Mouse (Mus musculus) liver, embryonic 12.5 days (tissue): ENCODE measurements around the gene Myod1. TPM values are rescaled to one million over a fixed set of nuclear protein-coding genes. Genes with fewer than 3 reads are reported as not detected.

Experiments
- ATAC-seq: fragments of 200-750 bp; cut with Nextera tagmentation; 2 replicates; pipeline ENCODE4 v1.8.0; 2017; ENCODE audit warnings: moderate number of reproducible peaks, mild to moderate bottlenecking, moderate library complexity
- H3K27ac ChIP-seq: fragments of 300-500 bp; sonication (generic); 2 replicates; pipeline ENCODE4 v1.5.1; 2016; ENCODE audit warnings: mild to moderate bottlenecking
- H3K27me3 ChIP-seq: fragments of 300-500 bp; sonication (generic); replicated peaks from 2 replicates; pipeline ENCODE4 v1.6.1; 2016; ENCODE audit warnings: mild to moderate bottlenecking, moderate library complexity
- H3K36me3 ChIP-seq: fragments of 300-500 bp; sonication (generic); 2 replicates; pipeline ENCODE4 v1.6.1; 2016; ENCODE audit warnings: mild to moderate bottlenecking, moderate library complexity
- H3K4me1 ChIP-seq: fragments of 300-500 bp; sonication (generic); 2 replicates; pipeline ENCODE4 v1.6.1; 2016
- H3K4me2 ChIP-seq: fragments of 300-500 bp; sonication (generic); 2 replicates; pipeline ENCODE4 v1.6.1; 2016; ENCODE audit warnings: mild to moderate bottlenecking, moderate library complexity
- H3K4me3 ChIP-seq: fragments of 300-500 bp; sonication (generic); 2 replicates; pipeline ENCODE4 v1.5.1; 2016; ENCODE audit warnings: mild to moderate bottlenecking, moderate library complexity
- H3K9ac ChIP-seq: fragments of 300-500 bp; sonication (generic); 2 replicates; pipeline ENCODE4 v1.6.1; 2016; ENCODE audit warnings: mild to moderate bottlenecking, moderate library complexity
- H3K9me3 ChIP-seq: fragments of 300-500 bp; sonication (generic); replicated peaks from 2 replicates; pipeline ENCODE4 v1.6.1; 2016; ENCODE audit warnings: mild to moderate bottlenecking, moderate library complexity
- WGBS: fragments of 180-500 bp; shearing (Covaris S2); methylation state at CpG from one replicate; pipeline ENCODE4 v1.1.7; 2016; ENCODE audit not compliant: insufficient replicate concordance; 5-methylcytosine and 5-hydroxymethylcytosine counted together
- polyA plus RNA-seq: library from polyadenylated mRNA; unstranded; fragments of >200 nt; fragmentation: Nextera tagmentation; extraction: Ambion mirVana; gene quantifications from 2 replicates; pipeline ENCODE4 v1.2.1, GENCODE M21; 2016

The Myod1 gene
- polyA plus RNA-seq, 1 experiment from 2014 or later: 0.36 TPM

DNA sequence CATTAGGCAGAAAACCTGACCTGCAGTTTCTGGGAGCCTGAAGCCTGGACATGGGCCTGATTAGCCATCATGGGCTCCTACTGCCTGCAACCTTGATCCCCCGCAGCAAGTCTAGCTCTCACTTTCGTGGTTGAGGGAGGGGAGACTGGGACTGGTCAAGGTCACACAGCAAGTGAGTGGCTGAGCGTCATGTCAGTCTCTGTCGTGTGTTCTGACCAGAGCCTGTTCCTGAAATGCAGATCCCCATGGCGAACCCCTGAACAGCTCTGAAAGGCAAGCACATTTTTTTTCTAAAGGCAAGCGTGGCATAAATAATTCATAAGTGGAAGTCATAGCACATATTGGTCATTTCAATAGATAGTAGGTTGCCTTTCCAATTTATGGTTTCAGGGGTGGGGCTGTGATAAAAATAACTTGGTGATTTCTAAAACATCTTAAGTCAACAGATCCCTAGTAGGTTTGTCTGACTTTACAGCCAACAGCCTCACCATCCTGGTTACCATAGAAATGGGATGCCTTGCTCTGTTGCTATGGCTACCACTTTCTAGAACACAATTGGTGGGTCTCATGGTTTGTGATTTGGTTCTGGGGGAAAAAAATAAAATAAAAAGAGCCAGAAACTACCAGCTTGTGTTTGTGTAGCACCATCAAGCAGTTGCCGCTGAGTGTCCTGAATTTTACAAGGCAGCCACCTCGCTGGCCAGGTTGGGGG is 45.9 kb downstream of the Myod1 start:
- ATAC-seq: no peak
- no peaks in the 10 kb centered on the region for H3K36me3 ChIP-seq
- H3K4me2 ChIP-seq: no peak overlapping the region
- H3K27ac ChIP-seq: no peak overlapping the region
- WGBS: 55% methylated on average over 8 of the region's 8 CpGs
- H3K4me3 ChIP-seq: no peak overlapping the region
- no peak overlapping the region for H3K9ac ChIP-seq
- H3K27me3 ChIP-seq: peaks cover 4% of the 10 kb centered on the region; the same call in 1 of the 2 replicates
- H3K9me3 ChIP-seq: no peaks in the 10 kb centered on the region
- H3K4me1 ChIP-seq: no peaks in the 10 kb centered on the region

DNA sequence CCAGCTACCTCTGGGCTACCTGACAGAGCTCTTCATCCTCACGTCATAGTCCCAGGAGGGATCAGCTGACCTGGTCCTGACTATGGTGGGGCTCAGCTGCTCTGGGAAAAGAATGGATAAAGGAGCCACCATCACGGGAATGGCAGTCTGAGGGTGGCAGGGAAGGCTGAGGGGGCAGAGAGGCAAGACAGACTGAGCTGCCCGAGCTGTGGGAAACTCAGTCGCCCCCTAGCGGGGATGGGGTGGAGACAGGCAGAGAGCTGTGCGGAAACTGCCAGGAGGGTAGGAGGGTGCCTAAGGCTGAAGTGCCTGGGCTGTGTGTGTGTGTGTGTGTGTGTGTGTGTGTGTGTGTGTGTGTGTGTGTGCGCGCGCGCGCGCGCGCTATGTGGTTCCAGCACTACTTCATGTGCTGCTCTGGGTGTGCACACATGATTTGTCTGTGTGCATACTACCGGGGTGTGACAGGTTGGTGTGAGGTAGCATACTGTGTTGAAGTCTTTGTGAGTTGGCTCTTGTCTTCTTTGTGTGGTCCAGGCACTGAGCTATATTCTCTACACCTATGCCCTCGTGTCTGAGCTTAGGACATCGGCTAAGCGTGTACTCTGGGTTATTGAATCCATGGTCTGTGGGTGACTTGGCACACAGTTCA is 46.6 kb downstream of the Myod1 start:
- no peak overlapping the region for H3K27ac ChIP-seq
- no peak overlapping the region for H3K4me3 ChIP-seq
- H3K4me1 ChIP-seq: no peaks in the 10 kb centered on the region
- H3K9ac ChIP-seq: no peak overlapping the region
- peaks cover 4% of the 10 kb centered on the region; the same call in 1 of the 2 replicates for H3K27me3 ChIP-seq
- H3K9me3 ChIP-seq: no peaks in the 10 kb centered on the region
- H3K36me3 ChIP-seq: no peaks in the 10 kb centered on the region
- 40% methylated on average over 14 of the region's 18 CpGs for WGBS
- no peak overlapping the region for H3K4me2 ChIP-seq
- no peak for ATAC-seq

DNA sequence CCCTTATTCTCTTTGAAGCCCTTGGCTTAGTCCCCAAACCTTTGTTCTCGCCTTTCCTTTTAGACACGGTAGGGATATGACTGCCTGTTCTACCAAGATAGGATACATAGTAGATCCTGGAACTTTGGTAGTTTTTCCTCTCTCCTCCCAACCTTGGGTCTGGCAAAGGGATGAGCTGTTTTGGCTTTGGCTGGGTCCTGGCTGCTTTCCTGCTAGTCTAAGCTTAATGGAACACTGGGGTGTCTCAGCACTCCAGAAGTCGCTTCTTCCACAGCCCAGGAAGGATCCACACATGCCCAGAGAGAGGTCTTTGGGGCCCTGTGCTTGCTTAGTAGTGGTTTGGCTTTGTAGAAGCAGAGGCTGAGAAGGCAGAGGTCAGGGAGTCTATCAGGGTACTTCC is 47.7 kb downstream of the Myod1 start:
- no peaks in the 10 kb centered on the region for H3K4me1 ChIP-seq
- 51% methylated on average over 3 of the region's 3 CpGs for WGBS

DNA sequence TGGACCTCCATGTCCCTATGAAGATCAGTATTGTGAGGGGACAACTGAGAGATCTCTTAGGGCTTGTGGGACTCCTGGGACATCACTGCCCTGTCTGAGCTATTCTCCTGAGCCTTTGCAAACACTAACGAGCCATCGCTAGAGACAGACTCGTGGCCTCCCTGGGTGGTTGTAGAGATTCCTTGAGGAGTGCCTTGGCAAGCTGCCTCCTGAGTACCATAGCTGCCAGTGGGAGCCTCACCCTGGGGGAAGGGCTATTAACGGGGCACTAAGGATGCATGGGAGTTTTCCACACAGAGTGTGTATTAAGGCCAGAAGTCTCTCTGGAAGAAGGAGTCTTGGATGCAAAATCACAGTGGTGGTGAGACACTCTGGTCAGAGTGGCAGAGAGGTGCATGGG is 48.7 kb downstream of the Myod1 start:
- no peak overlapping the region for H3K27ac ChIP-seq
- no peaks in the 10 kb centered on the region for H3K36me3 ChIP-seq
- H3K4me1 ChIP-seq: no peaks in the 10 kb centered on the region
- H3K9ac ChIP-seq: no peak overlapping the region
- no peak for ATAC-seq
- WGBS: 57% methylated on average over 4 of the region's 4 CpGs
- H3K27me3 ChIP-seq: peaks cover 4% of the 10 kb centered on the region; the same call in 1 of the 2 replicates
- no peaks in the 10 kb centered on the region for H3K9me3 ChIP-seq
- no peak overlapping the region for H3K4me3 ChIP-seq
- H3K4me2 ChIP-seq: no peak overlapping the region

More for the DNA sequence above, 47.7 kb downstream of the Myod1 start:
- Histone ChIP-seq H3K9ac (no peak overlapping the region), H3K4me3 (no peak overlapping the region), H3K4me2 (no peak overlapping the region), H3K27ac (no peak overlapping the region), H3K9me3 (no peaks in the 10 kb centered on the region), H3K27me3 (peaks cover 4% of the 10 kb centered on the region; the same call in 1 of the 2 replicates), H3K36me3 (no peaks in the 10 kb centered on the region)
- ATAC-seq: no peak

Other genes with a start within 250 kb of the Myod1 start
- gene Abcc8, start 196.4 kb upstream of the Myod1 start, polyA plus RNA-seq: 0.20 and 0.33 TPM in 2 replicates
- gene Ush1c, start 138.0 kb upstream of the Myod1 start, polyA plus RNA-seq: 0.11 TPM in 1 of 2 replicates, not detected in the other
- not detected in 2 replicates for gene Otog, start 135.5 kb upstream of the Myod1 start, polyA plus RNA-seq
- 0.10 and 0.17 TPM in 2 replicates for gene Kcnc1, start 20.0 kb downstream of the Myod1 start, polyA plus RNA-seq